Mouse (Mus musculus) ES-E14 (cell line): ENCODE data around the gene Itga6. TPM values are rescaled to one million over a fixed set of nuclear protein-coding genes. Genes with fewer than 3 reads are reported as not detected.
A peak's percentile ranks its signal among the peaks of the same experiment; 100 is the strongest.

Experiments
- DNase-seq: peaks from one replicate; pipeline ENCODE4 v3.0.0-alpha.2; 2013; ENCODE audit warnings: low read depth, low spot score
- H3K27ac ChIP-seq: 2 replicates; pipeline ENCODE4 v1.5.1; 2012; ENCODE audit warnings: low read depth, mild to moderate bottlenecking, low read length, moderate library complexity, mixed read lengths; ENCODE audit not compliant: poor library complexity, insufficient read depth, severe bottlenecking
- H3K36me3 ChIP-seq: 2 replicates; pipeline ENCODE4 v1.6.1; 2012; ENCODE audit warnings: mild to moderate bottlenecking, low read length, moderate library complexity, mixed read lengths; ENCODE audit not compliant: control insufficient read depth, poor library complexity, insufficient read depth, severe bottlenecking
- H3K4me1 ChIP-seq, 2 experiments: fragments of 150-350 bp in 1 of 2; sonication (generic) in 1 of 2; 2 replicates each; pipeline ENCODE4 v1.6.1; 2012; ENCODE audit warnings: low read length in 2 of 2, mild to moderate bottlenecking in 1 of 2, mixed read lengths in 1 of 2; ENCODE audit not compliant: control insufficient read depth in 2 of 2, insufficient read depth in 2 of 2, poor library complexity in 1 of 2
- H3K4me3 ChIP-seq, 2 experiments: fragments of 150-350 bp in 1 of 2; sonication (generic) in 1 of 2; 2 replicates each; pipeline ENCODE4 v1.5.1; 2012; ENCODE audit warnings: low read length in 2 of 2, low read depth in 1 of 2, mild to moderate bottlenecking in 1 of 2, mixed read lengths in 1 of 2; ENCODE audit not compliant: insufficient read depth in 1 of 2, poor library complexity in 1 of 2, severe bottlenecking in 1 of 2
- H3K9ac ChIP-seq: 2 replicates; pipeline ENCODE4 v1.6.1; 2012; ENCODE audit warnings: low read depth, mild to moderate bottlenecking, low read length, mixed read lengths; ENCODE audit not compliant: poor library complexity, insufficient read depth, severe bottlenecking
- H3K9me3 ChIP-seq: fragments of 150-350 bp; sonication (generic); 2 replicates; pipeline ENCODE4 v1.6.1; 2012; ENCODE audit warnings: low read depth, mild to moderate bottlenecking, low read length; ENCODE audit not compliant: control insufficient read depth, insufficient read depth
- CHD2 ChIP-seq: IDR thresholded peaks from 2 replicates; pipeline ENCODE4 v1.6.1; 2014; ENCODE audit warnings: mild to moderate bottlenecking, low read depth, low read length, inconsistent platforms
- HCFC1 ChIP-seq: IDR thresholded peaks from 2 replicates; pipeline ENCODE4 v1.6.1; 2012; ENCODE audit warnings: low read length, inconsistent platforms, borderline replicate concordance; ENCODE audit not compliant: insufficient read depth
- MAFK ChIP-seq: IDR thresholded peaks from 2 replicates; pipeline ENCODE4 v1.6.1; 2014; ENCODE audit warnings: mild to moderate bottlenecking, low read depth, low read length, inconsistent platforms; ENCODE audit not compliant: insufficient read depth
- ZC3H11A ChIP-seq: IDR thresholded peaks from 2 replicates; pipeline ENCODE4 v1.6.1; 2012; ENCODE audit warnings: low read depth, mild to moderate bottlenecking, inconsistent platforms, low read length, borderline replicate concordance
- ZNF384 ChIP-seq: IDR thresholded peaks from 2 replicates; pipeline ENCODE4 v1.6.1; 2012; ENCODE audit warnings: low read depth, low read length, inconsistent platforms
- in situ Hi-C, 2 experiments: fragments of 600-800 bp; cut with MboI; formaldehyde crosslinking; loops; one replicate each; pipeline ENCODE4 v1.15.1; 2025; ENCODE audit warnings: low sequenced_read_pairs in 2 of 2, inconsistent platforms in 1 of 2; ENCODE audit not compliant: unreplicated experiment in 2 of 2
- total RNA-seq: library from RNA; depleted of rRNA; stranded (reverse); fragments of 300-350 nt; gene quantifications from 2 replicates; pipeline ENCODE4 v1.2.3, GENCODE M21; 2012

The Itga6 gene
- total RNA-seq, 1 experiment, result 169 TPM

- Histone ChIP-seq H3K4me1 (peaks cover 13 to 19% of the 10 kb centered on the region in 2 experiments), H3K9ac (no peak overlapping the region), H3K4me3 (no peak overlapping the region), H3K27ac (no peak overlapping the region), H3K9me3 (no peaks in the 10 kb centered on the region), H3K36me3 (no peaks in the 10 kb centered on the region)
- DNase-seq, result no peak
- TF ChIP-seq CHD2 (no peak), HCFC1 (no peak), ZNF384 (no peak), ZC3H11A (no peak), MAFK (no peak)
- in situ Hi-C loops, result no loop called here
These were observed 17.1 kb upstream of the Itga6 start for GRCm38 (mm10) chr2:71728341-71728740.

- no peak overlapping the region for H3K4me3 ChIP-seq
- H3K36me3 ChIP-seq, result no peaks in the 10 kb centered on the region
- no peak overlapping the region for H3K27ac ChIP-seq
- DNase-seq, result no peak
- H3K4me1 ChIP-seq, result peaks cover 13 to 19% of the 10 kb centered on the region in 2 experiments
- TF ChIP-seq HCFC1, result no peak
- no peak for TF ChIP-seq MAFK
- TF ChIP-seq CHD2, result no peak
- no peak overlapping the region for H3K9ac ChIP-seq
- H3K9me3 ChIP-seq, result no peaks in the 10 kb centered on the region
- in situ Hi-C loops, result no loop called here
These were observed 16.6 kb upstream of the Itga6 start for GRCm38 (mm10) chr2:71728796-71729195.

- Histone ChIP-seq H3K4me3 (no peak overlapping the region), H3K9me3 (no peaks in the 10 kb centered on the region), H3K9ac (no peak overlapping the region), H3K36me3 (no peaks in the 10 kb centered on the region), H3K27ac (no peak overlapping the region), H3K4me1 (peaks cover 11 to 13% of the 10 kb centered on the region in 2 experiments; a peak in 3 of 4 replicates)
- TF ChIP-seq ZNF384 (no peak), HCFC1 (no peak), MAFK (no peak), ZC3H11A (no peak), CHD2 (no peak)
- DNase-seq, result no peak
- in situ Hi-C loops, result no loop called here
These were observed 14.5 kb upstream of the Itga6 start for GRCm38 (mm10) chr2:71730623-71731612.

GRCm38 (mm10) chr2:71734792-71735392 lies 10.5 kb upstream of the Itga6 start:
- H3K27ac ChIP-seq, result no peak overlapping the region

More at GRCm38 (mm10) chr2:71734792-71735392, 10.5 kb upstream of the Itga6 start:
- H3K9me3 ChIP-seq, result no peaks in the 10 kb centered on the region
- in situ Hi-C loops, result no loop called here
- no peak for DNase-seq
- H3K9ac ChIP-seq, result no peak overlapping the region
- no peak for TF ChIP-seq HCFC1
- TF ChIP-seq MAFK, result peak; percentile 57
- no peak overlapping the region for H3K4me3 ChIP-seq
- H3K4me1 ChIP-seq, result peaks cover 12 to 19% of the 10 kb centered on the region in 2 experiments; a peak in 3 of 4 replicates
- no peaks in the 10 kb centered on the region for H3K36me3 ChIP-seq
